Mouse (Mus musculus) heart, postnatal 36 days (tissue): Measurements from ENCODE around the gene Dnajc5g. TPM values are rescaled to one million over a fixed set of nuclear protein-coding genes. Genes with fewer than 3 reads are reported as not detected.

ENCODE experiments used
- DNase-seq, 2 experiments: peaks; one replicate each; pipeline ENCODE4 v3.0.0; 2021 to 2022
- intact Hi-C: fragments of 180-260 bp; cut with DNase I; formaldehyde crosslinking; loops from one replicate; pipeline ENCODE4 v1.15.1; 2025
- total RNA-seq, 2 experiments: library from RNA; stranded (reverse); gene quantifications; 2 replicates each; pipeline ENCODE4 v1.2.3; 2021

Gene Dnajc5g
- total RNA-seq, 2 experiments from 2014 or later, result not detected

GRCm38 (mm10) chr5:31095711-31096480 is 10.2 kb upstream of the Dnajc5g start:
- no peak for DNase-seq
- intact Hi-C loops, result no loop called here

- intact Hi-C loops, result loop anchor here (5.0 kb wide), 1 partner anchor 56 kb away; the partner anchor contains the start of gene Cad
- no peak for DNase-seq
These were observed 2.0 kb downstream of the Dnajc5g start, which contains the start of gene Slc30a3 for GRCm38 (mm10) chr5:31108000-31108490. TSS of gene Slc30a3 (minus strand) at chr5:31108237.

- intact Hi-C loops, result loop anchor here (2.0 kb wide), 1 partner anchor 28 kb away; no protein-coding TSS in a partner anchor
- no peak for DNase-seq
These were observed 4.7 kb downstream of the Dnajc5g start for GRCm38 (mm10) chr5:31110781-31111180.

GRCm38 (mm10) chr5:31116354-31116753 is 10.3 kb downstream of the Dnajc5g start, which contains the start of gene Trim54:
TSS of gene Trim54 (plus strand) at chr5:31116712.
- intact Hi-C loops, result no loop called here
- DNase-seq, result peak in 1 of 2 experiments; percentile 47

GRCm38 (mm10) chr5:31116912-31117311 is 10.8 kb downstream of the Dnajc5g start:
- no peak for DNase-seq
- intact Hi-C loops, result no loop called here

GRCm38 (mm10) chr5:31121111-31121510 is 15.0 kb downstream of the Dnajc5g start:
- intact Hi-C loops, result no loop called here
- no peak for DNase-seq

GRCm38 (mm10) chr5:31123481-31123880 is 17.4 kb downstream of the Dnajc5g start:
- DNase-seq, result no peak
- intact Hi-C loops, result no loop called here

- DNase-seq, result no peak
These were observed 20.0 kb downstream of the Dnajc5g start for GRCm38 (mm10) chr5:31126050-31126449.

GRCm38 (mm10) chr5:31136730-31137424 is 30.8 kb downstream of the Dnajc5g start:
- no peak for DNase-seq
- intact Hi-C loops, result no loop called here

More at GRCm38 (mm10) chr5:31126050-31126449, 20.0 kb downstream of the Dnajc5g start:
- intact Hi-C loops, result no loop called here

- intact Hi-C loops, result no loop called here
- no peak for DNase-seq
These were observed 31.6 kb downstream of the Dnajc5g start for GRCm38 (mm10) chr5:31137658-31138057.

GRCm38 (mm10) chr5:31138241-31138967 is 32.3 kb downstream of the Dnajc5g start, which contains the start of gene Ucn:
TSS of gene Ucn (minus strand) at chr5:31138829.
- no peak for DNase-seq
- intact Hi-C loops, result no loop called here

- intact Hi-C loops, result no loop called here
- no peak for DNase-seq
These were observed 32.9 kb downstream of the Dnajc5g start for GRCm38 (mm10) chr5:31138968-31139425.

GRCm38 (mm10) chr5:31149781-31150180 is 43.7 kb downstream of the Dnajc5g start:
- intact Hi-C loops, result loop anchor here (5.0 kb wide), 1 partner anchor 178 kb away; no protein-coding TSS in a partner anchor
- no peak for DNase-seq

- peak in 1 of 2 experiments; percentile 40 for DNase-seq
- intact Hi-C loops, result loop anchor here (5.0 kb wide), 1 partner anchor 176 kb away; no protein-coding TSS in a partner anchor
These were observed 45.7 kb downstream of the Dnajc5g start for GRCm38 (mm10) chr5:31151746-31152145.

GRCm38 (mm10) chr5:31153516-31154151 is 47.5 kb downstream of the Dnajc5g start:
- intact Hi-C loops, result loop anchor here (5.0 kb wide), 1 partner anchor 174 kb away; no protein-coding TSS in a partner anchor
- DNase-seq, result peak in 1 of 2 experiments; percentile 47

- peak; percentile 76 to 84 for DNase-seq
- intact Hi-C loops, result loop anchor here (5.0 kb wide), 1 partner anchor 173 kb away; no protein-coding TSS in a partner anchor
These were observed 48.1 kb downstream of the Dnajc5g start, which contains the start of gene Mpv17 for GRCm38 (mm10) chr5:31154152-31154553. TSS of gene Mpv17 (minus strand) at chr5:31154251.
